Mouse (Mus musculus): ENCODE results near the gene Bloc1s2.
"Not testable (repeated sequence)": the region's sequence is repeated elsewhere in the genome, so short reads cannot be mapped to it uniquely, and the experiment has no call there.

Gene Bloc1s2

DNA sequence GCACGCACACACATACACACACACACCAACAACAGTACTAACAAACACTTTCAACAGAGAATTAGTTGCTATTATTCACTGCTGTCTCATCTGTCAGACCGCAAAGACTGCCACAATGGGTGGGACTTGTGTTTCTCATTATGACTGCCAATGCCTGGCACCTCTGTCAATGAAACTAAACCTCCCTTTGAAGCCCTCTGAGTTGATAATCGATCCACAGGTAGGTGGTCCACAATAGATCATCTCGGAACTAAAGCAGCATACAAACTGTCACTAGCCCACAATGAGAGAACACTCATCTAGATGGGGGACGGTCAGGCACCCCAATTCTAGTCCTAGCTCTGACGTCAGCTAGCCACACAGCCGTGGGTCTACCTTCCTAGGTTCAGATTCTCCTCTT, 25.1 kb downstream of the Bloc1s2 start:
- DNase-seq, result no peak

DNA sequence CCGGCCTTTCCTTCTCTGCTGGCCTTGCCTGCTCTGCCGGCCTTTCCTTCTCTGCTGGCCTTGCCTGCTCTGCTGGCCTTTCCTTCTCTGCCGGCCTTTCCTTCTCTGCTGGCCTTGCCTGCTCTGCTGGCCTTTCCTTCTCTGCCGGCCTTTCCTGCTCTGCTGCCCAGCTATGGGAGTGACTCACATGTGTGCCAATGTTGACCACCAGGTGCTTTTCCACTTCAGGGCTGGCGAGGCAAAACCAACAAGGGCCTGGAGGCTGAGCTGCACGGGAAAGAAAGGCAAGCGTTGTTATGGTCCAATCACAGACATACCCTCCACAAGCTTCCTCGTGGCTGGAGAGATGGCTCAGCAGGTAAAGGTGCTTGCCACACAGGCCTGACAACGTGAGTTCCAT, 25.6 kb downstream of the Bloc1s2 start:
- DNase-seq, result not testable (repeated sequence)

DNA sequence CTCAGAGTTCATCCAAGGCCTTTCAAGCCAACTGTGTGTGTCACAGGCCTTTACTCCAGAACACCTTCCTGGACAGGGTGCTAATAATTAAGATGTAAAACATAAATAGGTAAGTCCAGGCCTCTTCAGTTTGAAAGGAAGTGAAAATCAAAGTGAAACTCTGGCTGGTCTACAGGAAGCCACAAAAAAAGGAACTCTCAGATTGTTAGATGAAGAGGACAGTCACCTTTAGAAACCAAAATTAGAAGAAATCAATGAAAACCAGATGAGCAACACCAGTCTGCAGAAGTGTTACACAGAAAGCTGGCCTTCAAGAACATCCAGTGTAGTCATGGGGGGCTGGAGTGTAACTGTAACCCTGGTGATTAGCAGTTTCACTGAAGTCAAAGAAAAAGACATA, 28.5 kb downstream of the Bloc1s2 start:
- DNase-seq, result no peak

DNA sequence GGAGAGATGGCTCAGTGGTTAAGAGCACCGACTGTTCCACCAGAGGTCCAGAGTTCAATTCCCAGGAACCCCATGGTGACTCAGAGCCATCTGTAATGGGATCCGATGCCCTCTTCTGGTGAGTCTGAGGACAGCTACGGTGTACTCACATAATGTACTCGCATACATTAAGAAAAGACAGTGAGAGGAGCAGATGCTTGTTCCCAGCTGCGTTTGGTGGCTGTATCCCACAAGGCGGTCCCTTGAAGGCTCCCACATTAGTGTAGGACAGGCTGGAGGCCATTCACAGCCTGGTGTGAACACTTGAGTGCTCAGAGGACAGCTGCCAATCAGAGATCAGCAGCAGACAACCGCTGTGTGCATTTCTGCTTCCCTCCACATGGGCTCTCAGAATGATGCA, 34.5 kb downstream of the Bloc1s2 start:
- peak in 1 of 2 experiments; percentile 25 for DNase-seq

DNA sequence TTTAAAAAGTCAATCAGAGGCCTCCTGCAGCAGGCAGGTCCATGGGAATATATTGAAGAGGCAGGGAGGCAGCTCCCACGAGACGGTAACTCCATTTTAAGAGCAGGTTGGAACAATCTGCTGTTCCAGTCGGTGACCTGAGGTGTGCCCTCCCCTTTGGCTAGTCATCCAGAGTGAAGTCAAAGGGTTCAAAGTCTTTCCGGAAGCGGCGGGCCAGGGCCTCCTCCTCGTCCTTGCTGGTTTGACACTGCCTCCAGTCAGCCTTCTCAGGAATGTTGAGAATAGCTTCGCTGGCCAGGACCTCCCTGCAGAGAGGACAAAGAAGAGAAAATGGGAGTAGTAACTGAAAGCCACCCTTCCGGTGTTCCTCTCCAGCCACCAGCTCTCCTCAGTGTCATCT, 35.9 kb downstream of the Bloc1s2 start:
- DNase-seq, result peak; percentile 78 to 92

DNA sequence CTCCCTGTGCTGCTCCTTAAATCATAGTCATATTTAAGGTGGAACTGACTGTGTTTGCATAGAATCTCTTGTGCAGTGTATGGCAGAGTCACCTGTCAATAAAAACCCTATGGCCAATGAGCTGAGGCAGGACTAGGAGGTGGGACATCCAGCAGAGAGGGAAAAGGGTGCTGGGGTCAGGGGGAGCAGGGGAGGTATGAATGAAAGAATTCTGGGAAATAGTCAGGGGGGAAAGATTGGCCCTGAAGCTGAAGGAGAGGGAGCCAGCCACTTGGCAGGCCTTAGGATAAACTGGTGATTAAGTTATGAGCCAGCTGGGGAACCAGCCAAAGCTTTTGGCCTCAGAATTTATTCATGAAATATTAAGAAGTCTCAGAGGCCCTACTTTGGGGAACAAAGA, 37.2 kb downstream of the Bloc1s2 start:
- DNase-seq, result peak; percentile 31 to 68

DNA sequence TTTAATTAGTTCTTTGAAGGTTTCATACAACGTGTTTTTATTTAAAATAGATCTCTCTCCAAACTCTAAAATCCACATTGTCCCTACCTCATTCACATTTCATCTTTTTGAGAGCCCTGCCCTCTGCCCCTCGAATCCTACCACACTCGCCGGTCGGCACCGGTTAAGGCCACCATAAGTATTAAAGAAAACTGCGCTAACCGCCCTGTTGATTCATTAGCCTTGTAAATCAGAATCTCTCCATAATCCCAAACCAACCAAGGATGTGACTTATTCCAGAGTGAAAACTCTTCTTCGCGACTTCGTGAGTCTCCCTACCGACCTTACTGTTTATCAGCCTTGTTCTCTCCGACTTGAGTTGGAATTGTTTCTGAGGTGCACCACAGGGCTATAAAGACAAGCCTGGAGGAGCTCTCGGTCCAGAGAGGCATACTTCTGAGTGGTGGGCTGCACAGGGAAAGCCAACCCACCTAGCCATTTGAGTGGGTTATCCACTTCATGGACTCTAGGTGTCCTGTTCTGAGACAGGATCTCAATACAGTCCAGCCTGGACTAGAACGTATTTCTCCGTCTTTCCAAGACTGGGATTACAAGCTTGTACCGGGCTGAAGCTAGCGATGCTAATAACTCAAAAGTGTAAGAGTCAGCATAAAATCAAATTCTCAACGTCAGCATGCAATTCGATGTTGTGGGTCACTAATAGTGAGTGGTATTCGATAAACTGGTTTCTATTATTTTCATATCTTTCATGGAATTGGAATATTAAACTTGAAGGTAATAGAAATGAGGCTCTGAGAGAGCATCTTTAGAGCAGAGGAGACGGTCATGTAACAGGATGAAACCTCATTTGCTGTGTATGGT, 38.4 kb downstream of the Bloc1s2 start:
- DNase-seq, result peak in 1 of 2 experiments; percentile 18

DNA sequence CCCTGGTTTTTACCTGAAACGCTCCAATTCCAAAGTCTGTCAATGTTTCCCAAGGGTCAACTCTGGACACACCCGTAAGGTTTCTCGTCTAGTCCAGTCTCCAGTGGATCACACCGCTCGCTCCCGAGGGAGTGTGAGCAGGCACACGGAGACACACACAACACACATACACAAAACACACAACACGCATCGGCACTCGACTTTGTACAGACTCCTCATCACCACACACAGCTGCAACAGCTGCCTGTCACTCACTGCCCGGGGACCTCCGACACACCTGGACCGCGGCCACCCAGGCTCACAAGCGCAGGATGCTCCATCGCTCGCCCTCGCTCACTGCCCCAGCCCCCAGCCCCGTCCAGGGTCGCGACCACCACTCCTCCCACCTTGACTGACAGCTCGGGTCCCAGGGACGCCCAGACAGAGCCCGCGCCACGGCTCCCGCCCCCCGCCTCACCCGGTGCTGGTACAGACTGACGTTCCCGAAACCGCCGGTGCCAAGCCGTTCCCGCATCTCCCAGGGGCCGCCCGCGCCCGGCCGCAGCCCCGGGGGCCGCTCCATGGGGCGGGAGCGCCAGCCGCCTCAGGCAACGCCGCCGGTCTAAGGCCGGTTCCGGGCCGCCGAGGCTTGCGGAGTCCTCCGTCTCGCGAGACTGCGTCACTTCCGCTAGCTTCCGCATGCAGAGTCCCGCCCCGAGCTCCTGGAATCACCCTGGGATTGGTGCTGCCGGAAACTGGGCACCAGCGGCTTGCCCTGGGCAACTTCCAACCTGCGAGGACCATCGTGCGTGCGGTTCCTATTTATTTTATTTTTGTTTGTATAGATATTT, 39.2 kb downstream of the Bloc1s2 start, which contains the start of gene Chuk:
Gene Chuk, minus strand, starts transcription at position 650 of the 830 bp plus-strand sequence.
- DNase-seq, result peak; percentile 99

DNA sequence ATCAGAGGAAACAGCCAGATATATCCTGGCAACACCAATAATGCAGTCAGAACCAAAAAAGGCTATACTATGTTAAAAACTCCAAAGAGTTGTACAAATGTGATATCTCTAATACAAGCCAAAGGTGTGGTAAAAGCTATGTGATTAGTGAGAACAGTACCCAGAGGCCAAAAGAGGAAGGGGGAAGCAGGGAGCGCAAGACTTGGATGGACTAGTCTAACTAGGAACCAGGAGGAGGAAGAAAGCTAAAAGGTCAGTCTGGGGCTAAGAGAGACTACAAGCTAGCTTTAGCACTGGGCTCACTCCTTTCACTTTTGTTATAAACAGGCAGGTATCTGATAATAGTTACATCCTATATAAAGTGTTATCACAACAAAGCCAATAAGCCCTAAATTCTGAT, 41.9 kb downstream of the Bloc1s2 start:
- DNase-seq, result no peak

DNA sequence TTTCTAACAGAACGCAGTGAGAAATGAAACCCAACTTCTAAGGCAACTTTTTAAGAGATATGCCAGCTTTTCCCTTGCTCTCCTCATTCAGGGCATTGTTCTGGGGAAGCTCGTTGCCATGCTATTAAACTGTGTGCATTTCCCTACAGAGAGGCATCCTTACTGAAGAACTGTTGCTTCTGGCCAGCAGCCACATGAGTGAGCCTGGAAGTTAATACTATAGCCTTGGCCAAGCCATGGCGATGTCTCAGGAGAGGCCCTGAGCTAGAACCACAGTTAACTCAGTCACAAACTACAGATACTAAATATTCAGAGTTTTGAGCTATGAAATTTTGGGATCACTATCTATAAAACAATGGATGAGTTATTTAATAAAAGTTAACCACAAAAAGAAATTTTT, 43.2 kb downstream of the Bloc1s2 start:
- DNase-seq, result no peak

DNA sequence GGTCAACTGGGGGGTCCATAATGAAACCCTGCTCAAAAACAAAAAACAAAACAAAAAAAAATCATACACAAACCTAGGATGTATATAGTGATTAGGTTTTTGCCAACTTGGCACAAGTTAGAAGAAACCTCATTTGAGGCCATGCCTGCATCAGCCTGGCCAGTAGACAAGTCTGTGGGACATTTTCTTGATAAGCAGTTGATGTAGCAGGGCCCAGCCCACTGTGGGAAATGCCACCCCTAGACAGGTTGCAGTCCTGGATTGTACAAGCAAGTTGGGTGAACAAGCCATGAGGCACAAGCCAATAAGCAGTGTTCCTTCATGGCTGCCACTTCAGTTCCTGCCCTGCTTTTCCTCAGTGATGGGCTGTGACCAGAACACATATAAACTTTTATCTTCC, 45.4 kb downstream of the Bloc1s2 start:
- no peak for DNase-seq
